Mouse (Mus musculus): Measurements from ENCODE around the gene Etnppl.

- TF ChIP-seq CTCF (IDR thresholded peaks at IDR 0.05 in 2 of 3, conservative IDR thresholded peaks at IDR 0.05 in 1 of 3; ENCODE audit: control insufficient read depth in 1 of 3, insufficient read depth in 1 of 3, low read depth in 2 of 3, low read length in 3 of 3, poor library complexity in 1 of 3, severe bottlenecking in 1 of 3) (no peak), GATA1 (IDR thresholded peaks at IDR 0.05; ENCODE audit: low read depth, low read length) (no peak), POLR2A (IDR thresholded peaks at IDR 0.05; ENCODE audit: control insufficient read depth in 1 of 2, insufficient read depth in 1 of 2, low read depth in 1 of 2, low read length in 2 of 2, poor library complexity in 1 of 2) (no peak), RCOR1 (IDR thresholded peaks at IDR 0.05; ENCODE audit: low read depth, low read length) (no peak), POLR2AphosphoS5 (IDR thresholded peaks at IDR 0.05; ENCODE audit: borderline replicate concordance, low read depth, low read length) (no peak), CHD2 (IDR thresholded peaks at IDR 0.05; ENCODE audit: low read length) (no peak), MAX (IDR thresholded peaks at IDR 0.05; ENCODE audit: low read length) (no peak), ZMIZ1 (IDR thresholded peaks at IDR 0.05; ENCODE audit: low read depth, low read length) (no peak), UBTF (IDR thresholded peaks at IDR 0.05; ENCODE audit: borderline replicate concordance, insufficient read depth, low read depth, low read length) (no peak), EP300 (IDR thresholded peaks at IDR 0.05; ENCODE audit: low read depth in 1 of 2, low read length in 2 of 2) (no peak), TCF12 (IDR thresholded peaks at IDR 0.05; ENCODE audit: low read depth, low read length) (no peak)
Measured at GRCm38 (mm10) chr3:130662496-130662895, 45.2 kb downstream of the Etnppl start.
